Mouse (Mus musculus): ENCODE measurements around the gene Vars.

DNA sequence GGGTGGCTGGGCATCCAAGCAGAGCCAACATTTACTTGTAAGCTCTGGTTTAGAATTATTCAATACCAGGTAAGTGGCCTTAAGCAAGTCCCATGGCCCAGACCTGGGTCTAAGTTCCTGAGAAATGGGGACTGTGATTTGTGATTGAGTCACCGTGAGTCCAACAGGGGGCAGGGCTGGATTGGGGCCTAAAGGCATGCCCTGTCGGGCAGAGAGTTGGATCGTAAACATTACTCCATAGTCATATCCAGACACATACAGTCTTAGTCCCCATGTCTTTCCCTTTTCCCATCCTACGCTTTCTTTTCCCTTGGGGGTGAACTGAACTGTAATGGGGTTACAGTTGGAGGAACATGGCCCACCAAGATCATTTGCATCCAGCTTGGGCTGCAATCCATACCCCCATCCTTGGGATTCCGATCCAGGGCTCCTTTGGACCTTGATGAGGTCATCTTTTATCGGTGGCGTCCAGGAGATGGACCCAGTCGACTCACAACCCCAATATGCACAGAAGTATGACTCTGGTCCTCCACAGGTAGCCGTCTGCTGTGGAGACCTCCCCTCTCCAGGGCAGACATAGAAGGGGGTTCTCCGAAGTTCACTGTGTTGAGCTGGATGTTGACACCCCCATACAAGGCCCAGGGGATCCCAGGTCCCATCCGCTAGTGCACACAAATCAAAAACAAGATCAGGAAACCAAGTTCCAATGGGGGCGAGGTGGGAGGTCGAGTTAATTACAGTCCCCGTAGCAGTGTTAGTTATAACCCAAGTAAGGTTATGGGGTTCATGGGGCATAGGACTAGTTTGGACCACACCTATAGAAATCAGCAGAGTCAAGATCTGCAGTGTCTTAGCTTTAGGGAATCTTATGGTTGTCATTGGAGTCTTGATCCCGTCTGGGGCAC is 2.0 kb upstream of the Vars start:
- no peak for TF ChIP-seq CTCF (IDR thresholded peaks at IDR 0.05; ENCODE audit: low read depth, low read length)
- TF ChIP-seq POLR2AphosphoS5 (IDR thresholded peaks at IDR 0.05; ENCODE audit: insufficient replicate concordance, low read depth, low read length): no peak
